Comparison of ENCODE assay signal across 9 mouse cellular contexts in genomic region chr17:31901461-31902204, GRCm38 (mm10). TPM values are rescaled to one million over a fixed set of nuclear protein-coding genes. Genes with fewer than 3 reads are reported as not detected.
DNase-seq lines count a peak whose midpoint lies in the region; ATAC-seq and TF ChIP-seq lines count a peak whose summit lies in the region.
"Had no signal": no experiment of that assay in that cellular context is flagged by ENCODE, and none has a peak within 500 bp of the region (broad histone marks: within the 10 kb centered on the region; RNA-seq: fewer than 3 reads in every experiment).

No protein-coding gene starts in this region.

- peaks cover 20% of the 10 kb centered on the region; the same call in 1 of the 2 replicates for H3K4me1 ChIP-seq in kidney, adult 2 months (ENCODE audit: control insufficient read depth, insufficient read depth, low read length)
- peaks cover 24% of the 10 kb centered on the region for H3K4me1 ChIP-seq in liver, postnatal 0 days (ENCODE audit: insufficient read depth)
- H3K4me1 ChIP-seq: neural tube, embryonic 12.5 days had no signal

- no peak for TF ChIP-seq CTCF in kidney, adult 2 months (conservative IDR thresholded peaks at IDR 0.05; ENCODE audit: insufficient read depth, insufficient read length, low read depth, low read length)
- TF ChIP-seq CTCF in liver, postnatal 0 days (IDR thresholded peaks at IDR 0.05; ENCODE audit: low read depth) = no peak

- H3K36me3 ChIP-seq in kidney, adult 2 months (ENCODE audit: control insufficient read depth, insufficient read depth, low read length) = no peaks in the 10 kb centered on the region
- no peaks in the 10 kb centered on the region for H3K36me3 ChIP-seq in liver, postnatal 0 days (replicated peaks; ENCODE audit: insufficient read depth, low read length)
- H3K36me3 ChIP-seq: G1E; neural tube, embryonic 12.5 days had no signal

- peak; percentile 50 for DNase-seq in urinary bladder, postnatal 14 days (ENCODE audit: low spot score)
- DNase-seq in urinary bladder, postnatal 36 days (ENCODE audit: low spot score in 2 of 2) = no peak
- peak; percentile 95 for DNase-seq in kidney, adult 2 months
- DNase-seq in liver, postnatal 0 days = peak; percentile 43
- no peak for DNase-seq in left cerebral cortex, postnatal 4 days
- DNase-seq in left cerebral cortex, postnatal 14 days (ENCODE audit: low spot score in 2 of 2) = no peak

- no peaks in the 10 kb centered on the region for H3K9me3 ChIP-seq in liver, postnatal 0 days (ENCODE audit: low read length)
- H3K9me3 ChIP-seq: G1E; neural tube, embryonic 12.5 days had no signal

- ATAC-seq in liver, postnatal 0 days = peak; percentile 83
- ATAC-seq in cerebellum, adult (ENCODE audit: insufficient number of reproducible peaks, low FRiP score, low TSS enrichment) = no peak

- peak overlapping the region; percentile 98 for H3K27ac ChIP-seq in kidney, adult 2 months (ENCODE audit: insufficient read depth, low read depth, low read length)
- H3K27ac ChIP-seq in liver, postnatal 0 days (ENCODE audit: low read depth) = peak overlapping the region; percentile 87
- H3K27ac ChIP-seq: neural tube, embryonic 12.5 days had no signal

- WGBS in kidney, adult 2 months = 46% methylated on average over 11 of the region's 11 CpGs
- WGBS in liver, postnatal 0 days (ENCODE audit: insufficient replicate concordance) = 38% methylated on average over 11 of the region's 11 CpGs

- H3K9ac ChIP-seq in liver, postnatal 0 days (replicated peaks) = no peak overlapping the region; the same call in 1 of the 2 replicates
- H3K9ac ChIP-seq: neural tube, embryonic 12.5 days had no signal

- peak; percentile 78 for TF ChIP-seq EP300 in liver, postnatal 0 days (IDR thresholded peaks at IDR 0.05; ENCODE audit: low read depth)

- H3K4me3 ChIP-seq in kidney, adult 2 months (ENCODE audit: insufficient read depth, low read depth, low read length) = peak overlapping the region; percentile 13; the same call in 1 of the 2 replicates
- H3K4me3 ChIP-seq in liver, postnatal 0 days (ENCODE audit: low read depth, low read length) = no peak overlapping the region
- H3K4me3 ChIP-seq: neural tube, embryonic 12.5 days had no signal

- peak overlapping the region; percentile 32; the same call in 1 of the 2 replicates for H3K4me2 ChIP-seq in liver, postnatal 0 days (ENCODE audit: low read depth, low read length)
- H3K4me2 ChIP-seq: neural tube, embryonic 12.5 days had no signal

- TF ChIP-seq POLR2A in kidney, adult 2 months (IDR thresholded peaks at IDR 0.05; ENCODE audit: low read depth, low read length) = peak; percentile 46

- H3K27me3 ChIP-seq in kidney, adult 2 months (replicated peaks; ENCODE audit: control insufficient read depth, insufficient read depth, low read length) = no peaks in the 10 kb centered on the region
- no peaks in the 10 kb centered on the region for H3K27me3 ChIP-seq in liver, postnatal 0 days (ENCODE audit: insufficient read depth, low read length)
- H3K27me3 ChIP-seq: neural tube, embryonic 12.5 days had no signal

- intact Hi-C loops in left cerebral cortex, postnatal 4 days (cut with DNase I) = no loop called here
- intact Hi-C loops in left cerebral cortex, postnatal 14 days (cut with DNase I) = no loop called here

RNA-seq across cellular contexts. Expression of gene Sik1, which starts 46.0 kb away (rescaled TPM):
- 35.5 and 57.6 TPM in 2 replicates for polyA plus RNA-seq in kidney, adult 2 months (2012; rRNA removed)
- 7.8 and 8.1 TPM in 2 replicates for polyA plus RNA-seq in liver, postnatal 0 days (2015; fragmentation: Nextera tagmentation; extraction: Ambion mirVana)
- total RNA-seq in left cerebral cortex, postnatal 4 days (2021) = 10 to 100 TPM; 34.7 to 39.7 TPM
- 10 to 100 TPM; 18.8 to 21.6 TPM for total RNA-seq in left cerebral cortex, postnatal 14 days (2021)

Comparison
In these comparisons a context has a peak if more than half of its experiments do, and no peak if none do; other contexts are left out.
1. DNase-seq: peak in urinary bladder, postnatal 14 days (single experiment), kidney, adult 2 months (single experiment) and liver, postnatal 0 days (single experiment); none in urinary bladder, postnatal 36 days (0 of 2), left cerebral cortex, postnatal 4 days (single experiment) and left cerebral cortex, postnatal 14 days (0 of 2).